Comparison of ENCODE assay signal across 15 mouse cellular contexts in the genomic region with DNA sequence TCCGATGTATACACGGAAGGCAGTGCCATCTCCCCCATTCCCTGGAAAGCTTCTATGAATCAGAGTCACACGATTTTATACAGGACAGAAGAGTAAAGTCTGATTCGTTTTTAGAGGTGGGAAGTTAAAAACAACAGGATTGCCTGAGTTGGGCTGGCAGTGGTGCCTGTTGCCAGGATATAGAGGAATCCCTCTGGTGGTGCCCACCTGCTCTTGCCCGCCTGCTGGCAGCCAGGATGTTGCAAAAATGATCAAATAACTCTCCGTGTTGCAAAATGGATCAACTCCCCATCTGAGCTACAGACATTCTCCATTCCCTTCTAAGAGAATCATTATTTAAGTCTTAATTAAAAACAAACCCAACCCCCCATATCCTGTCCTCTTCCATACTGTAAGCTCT.
DNase-seq lines count a peak whose midpoint lies in the region; ATAC-seq and TF ChIP-seq lines count a peak whose summit lies in the region.
"Had no signal": no experiment of that assay in that cellular context is flagged by ENCODE, and none has a peak within 500 bp of the region (broad histone marks: within the 10 kb centered on the region; RNA-seq: fewer than 3 reads in every experiment).

No protein-coding gene starts in this region.

- no peaks in the 10 kb centered on the region for H3K27me3 ChIP-seq in forebrain, postnatal 0 days (ENCODE audit: insufficient read depth, low read length)
- peaks cover 14% of the 10 kb centered on the region for H3K27me3 ChIP-seq in forebrain, embryonic 10.5 days (ENCODE audit: poor library complexity, severe bottlenecking)
- H3K27me3 ChIP-seq in midbrain, postnatal 0 days (ENCODE audit: insufficient read depth, low read length) = no peaks in the 10 kb centered on the region
- H3K27me3 ChIP-seq in midbrain, embryonic 13.5 days = 0 out of 2 replicates have a peak, but pooled peaks cover 3% of the 10 kb centered on the region
- H3K27me3 ChIP-seq in hindbrain, embryonic 16.5 days (replicated peaks; ENCODE audit: control insufficient read depth, insufficient read depth, low read length) = no peaks in the 10 kb centered on the region
- H3K27me3 ChIP-seq in neural tube, embryonic 14.5 days (ENCODE audit: control insufficient read depth, insufficient read depth, low read length) = no peaks in the 10 kb centered on the region
- H3K27me3 ChIP-seq: embryonic facial prominence, embryonic 12.5 days; limb, embryonic 12.5 days; midbrain, embryonic 12.5 days had no signal

- DNase-seq in forebrain, postnatal 0 days = peak; percentile 29
- DNase-seq in forebrain, embryonic 10.5 days (ENCODE audit: extremely low spot score, low spot score) = no peak
- DNase-seq in midbrain, postnatal 0 days (ENCODE audit: low spot score) = peak; percentile 24
- DNase-seq: adrenal gland, postnatal 10 days; gastrocnemius, postnatal 10 days; kidney, adult 8-10 months; lung, postnatal 4 days had no signal

- H3K36me3 ChIP-seq in forebrain, postnatal 0 days (ENCODE audit: insufficient read depth) = no peaks in the 10 kb centered on the region
- no peaks in the 10 kb centered on the region for H3K36me3 ChIP-seq in forebrain, embryonic 10.5 days (replicated peaks)
- no peaks in the 10 kb centered on the region for H3K36me3 ChIP-seq in midbrain, postnatal 0 days (ENCODE audit: insufficient read depth, low read length)
- H3K36me3 ChIP-seq in midbrain, embryonic 13.5 days = no peaks in the 10 kb centered on the region
- no peaks in the 10 kb centered on the region for H3K36me3 ChIP-seq in hindbrain, embryonic 16.5 days (ENCODE audit: control insufficient read depth, insufficient read depth, low read length)
- no peaks in the 10 kb centered on the region for H3K36me3 ChIP-seq in neural tube, embryonic 14.5 days (ENCODE audit: control insufficient read depth, insufficient read depth, low read length)
- H3K36me3 ChIP-seq: embryonic facial prominence, embryonic 12.5 days; heart, embryonic 10.5 days; limb, embryonic 12.5 days; midbrain, embryonic 12.5 days had no signal

- H3K4me1 ChIP-seq in forebrain, postnatal 0 days (ENCODE audit: insufficient read depth) = peaks cover 4% of the 10 kb centered on the region; the same call in 1 of the 2 replicates
- peaks cover 8% of the 10 kb centered on the region for H3K4me1 ChIP-seq in forebrain, embryonic 10.5 days
- H3K4me1 ChIP-seq in midbrain, postnatal 0 days (ENCODE audit: insufficient read depth, low read length) = no peaks in the 10 kb centered on the region
- peaks cover 14% of the 10 kb centered on the region; the same call in 1 of the 2 replicates for H3K4me1 ChIP-seq in midbrain, embryonic 13.5 days (replicated peaks)
- H3K4me1 ChIP-seq in hindbrain, embryonic 16.5 days (ENCODE audit: control insufficient read depth, insufficient read depth, low read depth, low read length) = peaks cover 3% of the 10 kb centered on the region
- H3K4me1 ChIP-seq in neural tube, embryonic 14.5 days (ENCODE audit: control insufficient read depth, insufficient read depth, low read length) = peaks cover 9% of the 10 kb centered on the region
- H3K4me1 ChIP-seq: embryonic facial prominence, embryonic 12.5 days; heart, embryonic 10.5 days; midbrain, embryonic 12.5 days had no signal

- H3K9me3 ChIP-seq in forebrain, postnatal 0 days (ENCODE audit: low read length) = no peaks in the 10 kb centered on the region
- no peaks in the 10 kb centered on the region for H3K9me3 ChIP-seq in forebrain, embryonic 10.5 days
- no peaks in the 10 kb centered on the region for H3K9me3 ChIP-seq in midbrain, postnatal 0 days (ENCODE audit: low read length)
- no peaks in the 10 kb centered on the region for H3K9me3 ChIP-seq in midbrain, embryonic 13.5 days
- H3K9me3 ChIP-seq in hindbrain, embryonic 16.5 days (ENCODE audit: control insufficient read depth, low read length) = no peaks in the 10 kb centered on the region
- no peaks in the 10 kb centered on the region for H3K9me3 ChIP-seq in neural tube, embryonic 14.5 days (ENCODE audit: control insufficient read depth, low read length)
- H3K9me3 ChIP-seq: embryonic facial prominence, embryonic 12.5 days; heart, embryonic 10.5 days; limb, embryonic 12.5 days; midbrain, embryonic 12.5 days had no signal

- H3K27ac ChIP-seq in forebrain, postnatal 0 days (ENCODE audit: low read depth, low read length) = no peak overlapping the region
- H3K27ac ChIP-seq in forebrain, embryonic 10.5 days = no peak overlapping the region
- H3K27ac ChIP-seq in midbrain, postnatal 0 days (ENCODE audit: low read depth, low read length) = no peak overlapping the region
- H3K27ac ChIP-seq in midbrain, embryonic 13.5 days = no peak overlapping the region
- no peak overlapping the region; the same call in 1 of the 2 replicates for H3K27ac ChIP-seq in hindbrain, embryonic 16.5 days (ENCODE audit: low read depth, low read length)
- peak overlapping the region; percentile 52; the same call in 1 of the 2 replicates for H3K27ac ChIP-seq in neural tube, embryonic 14.5 days (ENCODE audit: low read depth, low read length)
- H3K27ac ChIP-seq: embryonic facial prominence, embryonic 12.5 days; heart, embryonic 10.5 days; limb, embryonic 12.5 days; midbrain, embryonic 12.5 days had no signal

- 58% methylated on average over 6 of the region's 6 CpGs for WGBS in forebrain, postnatal 0 days
- 84% methylated on average over 6 of the region's 6 CpGs for WGBS in forebrain, embryonic 10.5 days
- WGBS in midbrain, postnatal 0 days = 68% methylated on average over 6 of the region's 6 CpGs
- 76% methylated on average over 6 of the region's 6 CpGs for WGBS in midbrain, embryonic 13.5 days
- WGBS in hindbrain, embryonic 16.5 days = 65% methylated on average over 6 of the region's 6 CpGs
- WGBS in neural tube, embryonic 14.5 days = 50% methylated on average over 6 of the region's 6 CpGs

- ATAC-seq in forebrain, postnatal 0 days = no peak
- no peak for ATAC-seq in midbrain, postnatal 0 days (ENCODE audit: low FRiP score)
- ATAC-seq in midbrain, embryonic 13.5 days = no peak
- ATAC-seq in hindbrain, embryonic 16.5 days = peak; percentile 30; the same call in 1 of the 2 replicates
- 0 out of 2 replicates have a peak, but pooled peaks have one; percentile 34 for ATAC-seq in neural tube, embryonic 14.5 days (ENCODE audit: low read depth)
- no peak for ATAC-seq in granulocyte monocyte progenitor cell, adult 5-6 weeks (replicated peaks; ENCODE audit: poor library complexity, severe bottlenecking)

- H3K9ac ChIP-seq in forebrain, postnatal 0 days = no peak overlapping the region
- no peak overlapping the region for H3K9ac ChIP-seq in midbrain, postnatal 0 days (replicated peaks; ENCODE audit: low read length, poor library complexity, severe bottlenecking)
- H3K9ac ChIP-seq in midbrain, embryonic 13.5 days (replicated peaks) = no peak overlapping the region
- no peak overlapping the region for H3K9ac ChIP-seq in hindbrain, embryonic 16.5 days (ENCODE audit: low read depth, low read length)
- H3K9ac ChIP-seq in neural tube, embryonic 14.5 days (replicated peaks; ENCODE audit: low read depth, low read length) = no peak overlapping the region
- H3K9ac ChIP-seq: embryonic facial prominence, embryonic 12.5 days; limb, embryonic 12.5 days; midbrain, embryonic 12.5 days had no signal

- no peak for TF ChIP-seq CTCF in forebrain, postnatal 0 days (IDR thresholded peaks at IDR 0.05; ENCODE audit: low read depth)
- no peak; the same call in 1 of the 2 replicates for TF ChIP-seq CTCF in midbrain, postnatal 0 days (IDR thresholded peaks at IDR 0.05)

- H3K4me2 ChIP-seq in forebrain, postnatal 0 days (ENCODE audit: low read depth) = no peak overlapping the region
- no peak overlapping the region for H3K4me2 ChIP-seq in midbrain, postnatal 0 days (ENCODE audit: low read depth, low read length, poor library complexity, severe bottlenecking)
- no peak overlapping the region for H3K4me2 ChIP-seq in midbrain, embryonic 13.5 days (replicated peaks)
- no peak overlapping the region for H3K4me2 ChIP-seq in hindbrain, embryonic 16.5 days (ENCODE audit: low read length)
- H3K4me2 ChIP-seq in neural tube, embryonic 14.5 days (ENCODE audit: low read depth, low read length) = no peak overlapping the region
- H3K4me2 ChIP-seq: embryonic facial prominence, embryonic 12.5 days; limb, embryonic 12.5 days; midbrain, embryonic 12.5 days had no signal

- H3K4me3 ChIP-seq in forebrain, postnatal 0 days (ENCODE audit: low read depth, low read length) = no peak overlapping the region
- H3K4me3 ChIP-seq in forebrain, embryonic 10.5 days = no peak overlapping the region
- no peak overlapping the region for H3K4me3 ChIP-seq in midbrain, postnatal 0 days (ENCODE audit: low read depth, low read length)
- H3K4me3 ChIP-seq in midbrain, embryonic 13.5 days (replicated peaks) = no peak overlapping the region
- H3K4me3 ChIP-seq in hindbrain, embryonic 16.5 days (ENCODE audit: low read length) = no peak overlapping the region
- H3K4me3 ChIP-seq in neural tube, embryonic 14.5 days (ENCODE audit: low read depth, low read length) = no peak overlapping the region
- H3K4me3 ChIP-seq: embryonic facial prominence, embryonic 12.5 days; heart, embryonic 10.5 days; limb, embryonic 12.5 days; midbrain, embryonic 12.5 days had no signal

Comparison
In these comparisons a context has a peak if more than half of its experiments do, and no peak if none do; other contexts are left out.
1. ATAC-seq: peak in hindbrain, embryonic 16.5 days (single experiment) and neural tube, embryonic 14.5 days (single experiment); none in forebrain, postnatal 0 days (single experiment), midbrain, postnatal 0 days (single experiment), midbrain, embryonic 13.5 days (single experiment) and granulocyte monocyte progenitor cell, adult 5-6 weeks (single experiment).